In the genomic region with DNA sequence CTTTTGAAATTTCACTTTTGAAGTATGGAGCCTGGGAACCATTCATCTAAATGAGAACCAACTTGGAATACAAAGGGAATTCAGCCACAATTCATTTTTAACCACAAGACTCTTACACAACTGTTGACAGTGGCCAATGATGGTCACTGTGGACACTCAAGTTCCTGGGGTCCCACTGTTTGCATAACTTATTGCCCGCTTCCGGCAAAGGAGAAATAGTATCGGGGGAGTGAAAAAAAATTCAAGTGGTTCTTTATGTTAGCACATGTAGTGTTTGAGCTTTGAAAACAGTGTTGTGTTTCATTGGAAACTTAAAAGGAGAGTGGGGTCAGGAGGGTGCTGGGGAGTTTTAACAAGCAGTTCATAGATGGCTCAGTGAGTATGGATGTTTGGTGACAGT, we compare ENCODE assay signal across 29 mouse cellular contexts. TPM values are rescaled to one million over a fixed set of nuclear protein-coding genes. Genes with fewer than 3 reads are reported as not detected.
DNase-seq lines count a peak whose midpoint lies in the region; ATAC-seq lines count a peak whose summit lies in the region.
"Had no signal": no experiment of that assay in that cellular context is flagged by ENCODE, and none has a peak within 500 bp of the region (broad histone marks: within the 10 kb centered on the region; RNA-seq: fewer than 3 reads in every experiment).

No protein-coding gene starts in this region.

- DNase-seq in embryo, embryonic 10 days (ENCODE audit: low spot score) = peak; percentile 22
- DNase-seq in embryo, embryonic 9.5 days (ENCODE audit: extremely low spot score) = peak; percentile 22
- DNase-seq in embryonic facial prominence, embryonic 14.5 days (ENCODE audit: low spot score) = no peak
- no peak for DNase-seq in midbrain, embryonic 14.5 days
- no peak for DNase-seq in cerebellum, postnatal 4 days (ENCODE audit: low spot score in 2 of 2)
- no peak for DNase-seq in adrenal gland, postnatal 4 days (ENCODE audit: low spot score in 2 of 2)
- DNase-seq: adrenal gland, postnatal 25 days; cerebellum, adult 8-10 months; cerebellum, postnatal 25 days; gastrocnemius, adult 2 months; heart, adult 2 months; kidney, postnatal 36 days; liver, postnatal 0 days; lung, postnatal 14 days; thymus, adult 2 months; thymus, postnatal 4 days had no signal

- H3K27ac ChIP-seq in embryonic facial prominence, embryonic 14.5 days (replicated peaks; ENCODE audit: low read depth, low read length) = peak overlapping the region; percentile 28; the same call in 1 of the 2 replicates
- H3K27ac ChIP-seq in limb, embryonic 12.5 days = peak overlapping the region; percentile 66
- no peak overlapping the region for H3K27ac ChIP-seq in midbrain, embryonic 14.5 days (replicated peaks; ENCODE audit: low read depth, low read length)
- H3K27ac ChIP-seq in kidney, embryonic 16.5 days (ENCODE audit: low read length) = no peak overlapping the region
- H3K27ac ChIP-seq: gastrocnemius, adult 2 months; heart, adult 2 months; hindbrain, embryonic 14.5 days; kidney, embryonic 15.5 days; layer of hippocampus, adult 2 months; left cerebral cortex, adult 2 months; liver, embryonic 12.5 days; neural tube, embryonic 13.5 days had no signal

- ATAC-seq in embryonic facial prominence, embryonic 14.5 days (ENCODE audit: low read depth) = no peak
- ATAC-seq in limb, embryonic 12.5 days (ENCODE audit: insufficient number of reproducible peaks, insufficient read depth, low FRiP score, low TSS enrichment, low read depth) = no peak
- ATAC-seq in midbrain, embryonic 14.5 days (ENCODE audit: low FRiP score, low TSS enrichment) = no peak
- no peak for ATAC-seq in kidney, embryonic 16.5 days (ENCODE audit: low FRiP score, low TSS enrichment)
- ATAC-seq: forebrain, embryonic 14.5 days; intestine, postnatal 0 days; liver, embryonic 12.5 days; liver, postnatal 0 days had no signal

- no peak overlapping the region for H3K9ac ChIP-seq in embryonic facial prominence, embryonic 14.5 days (ENCODE audit: low read depth, low read length)
- H3K9ac ChIP-seq in limb, embryonic 12.5 days (replicated peaks) = no peak overlapping the region
- no peak overlapping the region for H3K9ac ChIP-seq in midbrain, embryonic 14.5 days (replicated peaks; ENCODE audit: low read length)
- no peak overlapping the region for H3K9ac ChIP-seq in kidney, embryonic 16.5 days (replicated peaks; ENCODE audit: low read length)
- H3K9ac ChIP-seq: heart, embryonic 12.5 days; hindbrain, embryonic 14.5 days; kidney, embryonic 15.5 days; liver, embryonic 12.5 days; liver, postnatal 0 days; neural tube, embryonic 13.5 days had no signal

- H3K4me2 ChIP-seq in embryonic facial prominence, embryonic 14.5 days (ENCODE audit: low read depth, low read length) = no peak overlapping the region
- no peak overlapping the region for H3K4me2 ChIP-seq in limb, embryonic 12.5 days
- no peak overlapping the region for H3K4me2 ChIP-seq in midbrain, embryonic 14.5 days (ENCODE audit: low read length)
- no peak overlapping the region for H3K4me2 ChIP-seq in kidney, embryonic 16.5 days (replicated peaks; ENCODE audit: low read depth, low read length)
- H3K4me2 ChIP-seq: heart, embryonic 12.5 days; hindbrain, embryonic 14.5 days; kidney, embryonic 15.5 days; liver, embryonic 12.5 days; midbrain, embryonic 11.5 days; neural tube, embryonic 13.5 days had no signal

- WGBS in embryonic facial prominence, embryonic 14.5 days = 33% methylated on average over 3 of the region's 3 CpGs
- WGBS in limb, embryonic 12.5 days = 31% methylated on average over 3 of the region's 3 CpGs
- 89% methylated on average over 3 of the region's 3 CpGs for WGBS in midbrain, embryonic 14.5 days
- WGBS in kidney, embryonic 16.5 days = 29% methylated on average over 3 of the region's 3 CpGs

- H3K9me3 ChIP-seq in embryonic facial prominence, embryonic 14.5 days (ENCODE audit: control insufficient read depth, low read length) = no peaks in the 10 kb centered on the region
- H3K9me3 ChIP-seq in limb, embryonic 12.5 days = no peaks in the 10 kb centered on the region
- no peaks in the 10 kb centered on the region for H3K9me3 ChIP-seq in midbrain, embryonic 14.5 days (ENCODE audit: control insufficient read depth, low read length)
- no peaks in the 10 kb centered on the region for H3K9me3 ChIP-seq in kidney, embryonic 16.5 days (ENCODE audit: low read length)
- H3K9me3 ChIP-seq: heart, embryonic 12.5 days; kidney, embryonic 15.5 days; liver, embryonic 12.5 days; neural tube, embryonic 13.5 days had no signal

- H3K4me1 ChIP-seq in embryonic facial prominence, embryonic 14.5 days (ENCODE audit: control insufficient read depth, insufficient read depth, low read length) = peaks cover 25% of the 10 kb centered on the region
- peaks cover 28% of the 10 kb centered on the region for H3K4me1 ChIP-seq in limb, embryonic 12.5 days (replicated peaks)
- no peaks in the 10 kb centered on the region for H3K4me1 ChIP-seq in midbrain, embryonic 14.5 days (ENCODE audit: control insufficient read depth, insufficient read depth, low read length)
- H3K4me1 ChIP-seq in kidney, embryonic 16.5 days (ENCODE audit: insufficient read depth, low read length) = no peaks in the 10 kb centered on the region
- H3K4me1 ChIP-seq: heart, embryonic 12.5 days; liver, embryonic 12.5 days; neural tube, embryonic 13.5 days had no signal

- no peak overlapping the region for H3K4me3 ChIP-seq in embryonic facial prominence, embryonic 14.5 days (ENCODE audit: low read depth, low read length)
- no peak overlapping the region for H3K4me3 ChIP-seq in limb, embryonic 12.5 days (replicated peaks)
- no peak overlapping the region for H3K4me3 ChIP-seq in midbrain, embryonic 14.5 days (replicated peaks; ENCODE audit: low read depth, low read length)
- H3K4me3 ChIP-seq in kidney, embryonic 16.5 days (ENCODE audit: low read length) = no peak overlapping the region
- H3K4me3 ChIP-seq: gastrocnemius, adult 2 months; heart, adult 2 months; heart, embryonic 12.5 days; kidney, embryonic 15.5 days; layer of hippocampus, adult 2 months; left cerebral cortex, adult 2 months; liver, embryonic 12.5 days; neural tube, embryonic 13.5 days had no signal

- H3K27me3 ChIP-seq in embryonic facial prominence, embryonic 14.5 days (replicated peaks; ENCODE audit: control insufficient read depth, insufficient read depth, low read length) = no peaks in the 10 kb centered on the region
- H3K27me3 ChIP-seq in limb, embryonic 12.5 days = no peaks in the 10 kb centered on the region
- H3K27me3 ChIP-seq in midbrain, embryonic 14.5 days (ENCODE audit: control insufficient read depth, insufficient read depth, low read length) = no peaks in the 10 kb centered on the region
- no peaks in the 10 kb centered on the region for H3K27me3 ChIP-seq in kidney, embryonic 16.5 days (ENCODE audit: insufficient read depth, low read length)
- H3K27me3 ChIP-seq: heart, embryonic 12.5 days; kidney, embryonic 15.5 days; liver, embryonic 12.5 days; neural tube, embryonic 13.5 days had no signal

- H3K36me3 ChIP-seq in embryonic facial prominence, embryonic 14.5 days (ENCODE audit: control insufficient read depth, insufficient read depth, low read length) = no peaks in the 10 kb centered on the region
- no peaks in the 10 kb centered on the region for H3K36me3 ChIP-seq in limb, embryonic 12.5 days
- H3K36me3 ChIP-seq in midbrain, embryonic 14.5 days (ENCODE audit: control insufficient read depth, insufficient read depth, low read length) = no peaks in the 10 kb centered on the region
- no peaks in the 10 kb centered on the region for H3K36me3 ChIP-seq in kidney, embryonic 16.5 days (ENCODE audit: insufficient read depth, low read length)
- H3K36me3 ChIP-seq: heart, embryonic 12.5 days; kidney, embryonic 15.5 days; liver, embryonic 12.5 days; neural tube, embryonic 13.5 days had no signal

RNA-seq across cellular contexts. Expression of gene Lepr, which starts 9.3 kb away (rescaled TPM):
- polyA plus RNA-seq in embryonic facial prominence, embryonic 14.5 days (2014; fragmentation: Nextera tagmentation; extraction: Ambion mirVana) = 16.0 and 16.2 TPM in 2 replicates
- 3.3 and 3.9 TPM in 2 replicates for polyA plus RNA-seq in limb, embryonic 12.5 days (2016; fragmentation: Nextera tagmentation; extraction: Ambion mirVana)
- 0.13 and 3.7 TPM in 2 replicates for polyA plus RNA-seq in midbrain, embryonic 14.5 days (2014; fragmentation: Nextera tagmentation; extraction: Ambion mirVana)
- 5.5 TPM in 2 replicates for polyA plus RNA-seq in kidney, embryonic 16.5 days (2015; fragmentation: Nextera tagmentation; extraction: Ambion mirVana)
- 10 to 100 TPM; 11.7 to 17.3 TPM for total RNA-seq in adrenal gland, postnatal 4 days (2021)
- total RNA-seq: hematopoietic stem cell, adult 5-6 weeks had no signal

Comparison
In these comparisons a context has a peak if more than half of its experiments do, and no peak if none do; other contexts are left out.
1. DNase-seq: peak in embryo, embryonic 10 days (single experiment) and embryo, embryonic 9.5 days (single experiment); none in embryonic facial prominence, embryonic 14.5 days (single experiment), midbrain, embryonic 14.5 days (single experiment), cerebellum, postnatal 4 days (0 of 2) and adrenal gland, postnatal 4 days (0 of 2).
2. H3K27ac ChIP-seq: peak in embryonic facial prominence, embryonic 14.5 days (single experiment) and limb, embryonic 12.5 days (single experiment); none in midbrain, embryonic 14.5 days (single experiment) and kidney, embryonic 16.5 days (single experiment).